Mouse (Mus musculus) midbrain, embryonic 16.5 days (tissue): ENCODE data around the gene Rad9b. TPM values are rescaled to one million over a fixed set of nuclear protein-coding genes. Genes with fewer than 3 reads are reported as not detected.

Experiments
- polyA plus RNA-seq: library from polyadenylated mRNA; unstranded; fragments of >200 nt; fragmentation: Nextera tagmentation; extraction: Ambion mirVana; gene quantifications from 2 replicates; pipeline ENCODE4 v1.2.1, GENCODE M21; 2015

Rad9b gene
- polyA plus RNA-seq, 1 experiment from 2014 or later = 23.9 TPM

Other genes with a start within 250 kb of the Rad9b start
- 0.24 and 0.25 TPM in 2 replicates for gene Ccdc63, start 213.4 kb downstream of the Rad9b start, polyA plus RNA-seq
- 188 and 193 TPM in 2 replicates for gene Ppp1cc, start 196.0 kb downstream of the Rad9b start, polyA plus RNA-seq
- 1.7 and 1.8 TPM in 2 replicates for gene Hvcn1, start 147.4 kb downstream of the Rad9b start, polyA plus RNA-seq
- 5.4 and 7.3 TPM in 2 replicates for gene Tctn1, start 89.8 kb downstream of the Rad9b start, polyA plus RNA-seq
- 7.1 and 7.6 TPM in 2 replicates for gene Pptc7, start 69.9 kb downstream of the Rad9b start, polyA plus RNA-seq
- gene Vps29, start 136 bp upstream of the Rad9b start, polyA plus RNA-seq = 320 and 347 TPM in 2 replicates
- 42.3 and 42.7 TPM in 2 replicates for gene Gpn3, start 17.6 kb upstream of the Rad9b start, polyA plus RNA-seq
- 135 and 139 TPM in 2 replicates for gene Fam216a, start 18.1 kb upstream of the Rad9b start, polyA plus RNA-seq
- 168 and 172 TPM in 2 replicates for gene Arpc3, start 37.6 kb upstream of the Rad9b start, polyA plus RNA-seq
- gene Anapc7, start 67.5 kb upstream of the Rad9b start, polyA plus RNA-seq = 44.3 and 45.9 TPM in 2 replicates
- 44.4 and 45.6 TPM in 2 replicates for gene Atp2a2, start 148.0 kb upstream of the Rad9b start, polyA plus RNA-seq